Mouse (Mus musculus) left cerebral cortex, adult 11 months (tissue): ENCODE results near the gene Sim2.

Experiments
- DNase-seq: peaks from one replicate; pipeline ENCODE4 v3.0.0; 2022; ENCODE audit warnings: low spot score

Sim2 gene

GRCm38 (mm10) chr16:94164236-94164635 lies 79.5 kb downstream of the Sim2 start:
- no peak for DNase-seq

DNA sequence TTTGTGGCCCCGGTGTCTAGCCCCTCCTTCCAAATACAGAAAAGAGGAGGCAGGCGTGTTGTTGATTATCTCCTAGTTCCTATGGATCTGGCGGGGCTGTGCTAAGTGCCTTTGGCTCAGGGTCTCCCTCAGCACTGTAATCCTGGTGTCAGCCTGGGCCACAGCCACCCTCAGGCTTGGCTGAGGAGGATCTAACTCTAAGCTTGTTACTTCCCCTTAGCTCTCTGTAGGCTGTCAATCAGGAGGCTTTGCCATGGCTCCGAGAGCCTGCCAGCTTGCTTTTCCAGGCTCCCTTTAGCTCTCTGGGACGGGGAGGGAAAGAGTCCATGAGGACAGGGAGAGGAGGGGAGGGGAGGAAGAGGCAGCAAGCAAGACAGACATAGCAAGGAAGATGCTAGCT lies 80.2 kb downstream of the Sim2 start:
- no peak for DNase-seq

GRCm38 (mm10) chr16:94168655-94169545 lies 84.2 kb downstream of the Sim2 start:
- no peak for DNase-seq

GRCm38 (mm10) chr16:94170218-94170617 lies 85.5 kb downstream of the Sim2 start:
- DNase-seq, result no peak

- DNase-seq, result no peak
These were observed 88.6 kb downstream of the Sim2 start for GRCm38 (mm10) chr16:94173361-94173760.

DNA sequence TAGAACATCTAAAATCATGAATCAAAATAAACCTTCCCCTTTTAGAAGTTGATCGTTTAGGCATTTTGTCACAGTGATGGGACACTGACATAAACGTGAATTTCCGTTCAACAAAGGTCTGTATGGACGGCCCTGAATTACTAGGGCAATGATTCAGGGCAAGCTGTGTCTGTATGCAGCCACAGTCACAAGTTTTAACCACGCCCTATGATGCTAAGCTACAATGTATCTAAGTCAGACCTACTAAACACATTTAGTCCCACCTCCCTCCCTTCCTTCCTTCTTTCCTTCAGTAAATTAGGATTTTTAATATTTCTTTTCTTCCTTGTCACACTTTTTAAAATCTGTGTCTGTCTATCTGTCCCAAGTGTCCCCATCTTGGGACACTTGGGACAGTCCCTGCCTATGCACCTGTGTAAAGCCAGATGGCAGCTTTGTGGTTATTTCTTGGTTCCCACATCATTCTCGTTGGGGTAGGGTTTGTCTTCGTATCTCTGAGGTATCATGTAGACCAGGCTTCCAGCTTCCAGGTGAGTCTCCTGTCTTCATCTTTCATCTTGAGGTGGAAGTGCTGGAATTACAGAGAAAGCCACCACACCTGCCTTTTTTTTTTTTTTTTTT lies 90.7 kb downstream of the Sim2 start:
- no peak for DNase-seq
